Mouse (Mus musculus) activated CD4-positive, CD25-positive, alpha-beta regulatory T cell (primary cell): Measurements from ENCODE around the gene Gm38392. TPM values are rescaled to one million over a fixed set of nuclear protein-coding genes. Genes with fewer than 3 reads are reported as not detected.

Experiments used
- polyA plus RNA-seq, 2 experiments: library from polyadenylated mRNA; unstranded; fragments of 100-300 nt; shearing (Covaris generic); gene quantifications; one replicate each; pipeline ENCODE4 v1.2.1; 2017

The Gm38392 gene
- polyA plus RNA-seq, result not detected

DNA sequence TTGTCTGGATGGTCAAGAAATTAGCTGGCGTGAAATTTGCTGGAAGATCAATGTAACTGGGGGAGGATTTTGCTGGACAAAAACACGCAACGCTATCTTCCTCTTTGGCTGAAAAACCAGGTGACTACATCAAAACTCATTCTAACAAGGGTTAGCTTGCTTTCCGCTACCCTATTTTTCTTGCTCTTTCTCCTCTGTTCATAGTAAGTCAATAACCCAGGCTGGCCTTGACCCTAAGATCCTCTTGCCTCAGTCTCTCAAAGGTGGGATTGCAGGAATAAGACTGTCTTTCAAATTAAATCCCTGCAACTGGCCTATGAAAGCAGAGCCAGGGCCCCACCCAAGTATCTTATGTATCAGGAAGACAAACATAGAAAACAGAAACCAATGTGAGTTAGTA is at the start of gene Gm38392:
TSS of gene Gm38392 (minus strand) at position 101 of the 400 bp plus-strand sequence.

DNA sequence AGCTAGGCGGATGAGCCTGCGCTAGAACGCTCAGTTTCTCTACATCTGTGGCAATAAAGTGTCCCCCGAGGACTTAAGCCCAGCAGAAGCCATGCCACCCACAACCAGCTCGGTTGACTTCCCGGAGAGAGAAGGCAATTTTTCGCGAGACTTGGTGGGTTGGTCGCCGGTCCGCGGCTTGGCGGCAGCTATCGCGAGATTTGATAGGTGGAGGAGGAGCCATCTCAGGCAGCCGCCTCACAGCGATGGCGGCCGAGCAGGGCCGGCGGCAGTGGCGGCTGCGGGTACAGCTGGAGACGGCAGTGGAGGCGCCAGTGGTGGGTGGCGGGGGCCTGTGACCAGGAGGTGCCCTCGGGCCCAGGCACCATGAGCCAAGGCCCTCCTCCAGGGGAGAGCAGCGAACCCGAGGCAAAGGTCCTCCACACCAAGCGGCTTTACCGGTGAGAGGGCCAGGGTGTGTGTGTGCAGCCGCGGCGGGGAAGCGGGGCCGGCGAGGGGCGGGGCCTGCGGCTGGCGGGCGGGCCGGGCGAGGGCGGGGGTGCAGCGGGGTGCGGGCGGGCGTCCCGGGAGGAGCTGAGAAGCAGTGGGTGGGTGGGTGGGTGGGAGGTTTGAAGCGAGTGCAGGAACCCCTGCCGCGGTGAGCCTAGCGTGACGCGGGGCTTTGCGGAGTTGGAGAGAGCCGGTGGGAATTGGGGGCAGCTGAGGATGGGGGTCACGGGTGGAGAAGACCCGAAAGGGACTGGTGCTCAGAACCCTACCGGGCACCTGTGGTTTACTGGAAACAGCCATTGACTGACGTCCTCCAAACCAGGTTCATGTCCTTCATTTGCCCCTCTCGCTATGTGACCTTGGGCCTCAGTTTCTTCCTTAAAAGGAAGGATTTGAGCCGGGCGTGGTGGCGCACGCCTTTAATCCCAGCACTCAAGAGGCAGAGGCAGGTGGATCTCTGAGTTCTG is 49.3 kb upstream of the Gm38392 start, which contains the start of the genes Tmem79 and Smg5:
TSS of gene Tmem79 (minus strand) at position 91 of the 956 bp plus-strand sequence.
TSS of gene Smg5 (plus strand) at position 203 of the 956 bp plus-strand sequence.

DNA sequence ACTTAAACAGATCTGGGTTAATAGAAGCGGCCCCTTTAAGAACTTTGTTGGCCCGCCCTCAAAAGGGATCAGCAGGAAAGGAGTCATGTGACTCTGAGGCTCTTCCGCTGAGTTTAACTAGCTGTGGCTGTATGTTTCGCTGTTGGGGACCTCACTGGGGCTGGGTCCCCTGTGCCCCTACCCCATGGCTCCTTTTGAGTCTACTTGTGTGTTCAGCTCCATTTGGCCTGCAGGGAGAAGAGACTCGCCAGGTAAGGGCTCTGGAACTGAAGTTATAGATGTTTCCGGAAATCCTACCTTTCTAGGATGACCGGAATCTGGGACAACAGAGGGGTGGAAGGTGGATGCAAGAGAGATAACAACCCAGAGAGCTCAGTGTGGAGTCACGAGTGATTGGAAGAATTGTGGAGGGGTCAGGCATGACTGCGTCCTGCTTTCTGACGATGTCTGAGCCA is 38.0 kb upstream of the Gm38392 start, which contains the start of gene Glmp:
TSS of gene Glmp (plus strand) at position 73 of the 455 bp plus-strand sequence.

DNA sequence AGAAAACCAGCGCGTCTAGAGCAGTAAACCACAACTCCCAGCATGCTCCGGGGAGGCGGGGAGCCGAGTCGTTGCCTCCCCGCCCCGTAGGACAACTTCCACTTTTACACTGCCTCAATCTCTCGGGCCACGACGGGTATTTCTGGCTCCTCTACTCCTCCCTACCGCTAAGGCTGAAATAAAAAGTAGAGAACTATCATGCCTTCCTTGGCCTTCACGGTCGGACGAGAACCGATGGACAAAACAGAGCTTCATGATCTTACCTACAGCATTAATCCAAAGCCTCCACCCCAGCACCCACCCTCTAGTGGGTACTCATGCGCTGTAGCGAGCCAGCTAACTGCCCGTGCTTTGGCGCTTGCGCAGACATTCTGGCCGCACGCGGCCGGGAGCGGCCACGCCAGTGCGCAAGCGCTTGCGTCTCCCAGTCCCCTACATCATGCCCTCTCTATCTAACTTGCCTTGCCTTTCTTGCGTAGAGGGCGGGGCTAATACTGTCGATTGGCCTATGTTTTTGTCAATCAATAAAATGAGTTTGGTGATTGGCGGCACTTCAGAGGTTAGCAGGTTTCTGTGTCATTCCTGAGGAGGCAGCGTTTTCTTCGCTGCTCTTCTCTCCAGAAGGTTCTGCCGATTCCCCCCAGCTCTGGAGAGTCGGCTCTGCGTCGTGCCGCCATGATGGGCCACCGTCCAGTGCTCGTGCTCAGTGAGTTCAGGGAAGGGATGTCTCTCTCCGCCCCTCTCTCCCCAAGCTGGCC is 9.7 kb upstream of the Gm38392 start, which contains the start of the genes Tsacc and Cct3:
TSS of gene Tsacc (minus strand) at position 439 of the 758 bp plus-strand sequence.
TSS of gene Cct3 (plus strand) at position 556 of the 758 bp plus-strand sequence.

DNA sequence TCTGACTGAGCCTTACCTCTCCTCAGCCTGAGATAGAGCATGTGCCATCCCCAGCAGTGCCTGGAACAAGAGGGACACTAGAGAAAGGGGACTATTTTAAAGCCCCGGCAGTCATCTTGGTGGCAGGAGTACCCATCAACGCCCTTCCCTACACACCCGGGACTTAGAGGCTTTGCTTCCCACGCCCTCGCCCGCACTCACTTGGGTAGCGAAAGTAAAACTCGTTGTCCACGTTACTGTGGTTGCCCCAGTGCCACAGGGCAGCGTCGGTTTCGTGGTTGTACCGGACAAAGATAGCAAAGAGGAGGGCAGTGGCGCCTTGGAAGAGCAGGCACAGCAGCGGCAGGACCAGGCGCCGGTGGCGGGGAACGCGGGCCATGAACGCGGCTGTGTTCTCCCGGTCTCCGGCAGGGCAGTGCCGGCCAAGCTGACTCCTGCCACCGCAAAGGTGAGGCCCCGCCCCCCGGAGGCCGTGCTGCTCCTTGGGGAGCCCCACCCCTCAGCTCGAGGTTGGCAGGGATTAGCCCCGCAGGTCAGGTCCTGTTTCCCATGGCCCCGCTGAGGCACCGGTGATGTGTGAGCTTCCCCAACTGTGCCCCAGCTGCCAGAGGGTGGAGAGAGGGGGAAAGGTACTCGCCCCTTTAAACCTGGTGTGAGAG is 32.6 kb downstream of the Gm38392 start, which contains the start of gene Rhbg:
TSS of gene Rhbg (minus strand) at position 442 of the 659 bp plus-strand sequence.

Other genes starting within 250 kb of the Gm38392 start
- gene Gpatch4, start 244.1 kb downstream of the Gm38392 start, polyA plus RNA-seq, result 10 to 100 TPM; 16.3 to 32.1 TPM
- gene Naxe, start 228.7 kb downstream of the Gm38392 start, polyA plus RNA-seq, result 100 to 1,000 TPM in 1 of 2 experiments, 10 to 100 TPM in 1; 83.1 to 104 TPM
- under 1 TPM in 1 of 2 experiments, not detected in 1; 0.07 TPM for gene Ttc24, start 208.9 kb downstream of the Gm38392 start, polyA plus RNA-seq
- gene Iqgap3, start 205.2 kb downstream of the Gm38392 start, polyA plus RNA-seq, result 1 to 10 TPM in 1 of 2 experiments, under 1 TPM in 1; 0.61 to 2.1 TPM
- 10 to 100 TPM; 71.6 to 97.8 TPM for gene Mef2d, start 144.8 kb downstream of the Gm38392 start, polyA plus RNA-seq
- under 1 TPM; 0.12 to 0.17 TPM for gene Rhbg, start 32.5 kb downstream of the Gm38392 start, polyA plus RNA-seq
- gene Tsacc, start 9.8 kb upstream of the Gm38392 start, polyA plus RNA-seq, result 1 to 10 TPM; 4.3 to 6.7 TPM
- 100 to 1,000 TPM; 267 to 334 TPM for gene Cct3, start 9.9 kb upstream of the Gm38392 start, polyA plus RNA-seq
- 100 to 1,000 TPM; 268 to 447 TPM for gene Glmp, start 37.8 kb upstream of the Gm38392 start, polyA plus RNA-seq
- 1 to 10 TPM in 1 of 2 experiments, under 1 TPM in 1; 0.76 to 1.9 TPM for gene Tmem79, start 48.9 kb upstream of the Gm38392 start, polyA plus RNA-seq
- 10 to 100 TPM; 43.8 to 45.7 TPM for gene Smg5, start 49.0 kb upstream of the Gm38392 start, polyA plus RNA-seq
- gene Paqr6, start 77.4 kb upstream of the Gm38392 start, polyA plus RNA-seq, result not detected
- not detected for gene Bglap3, start 85.5 kb upstream of the Gm38392 start, polyA plus RNA-seq
- gene Bglap2, start 91.5 kb upstream of the Gm38392 start, polyA plus RNA-seq, result not detected
- gene Bglap, start 97.3 kb upstream of the Gm38392 start, polyA plus RNA-seq, result not detected
- gene Pmf1, start 123.1 kb upstream of the Gm38392 start, polyA plus RNA-seq, result 10 to 100 TPM; 39.3 to 53.6 TPM
- gene Slc25a44, start 137.9 kb upstream of the Gm38392 start, polyA plus RNA-seq, result 10 to 100 TPM; 12.4 to 16.7 TPM
- 100 to 1,000 TPM in 1 of 2 experiments, 10 to 100 TPM in 1; 42.2 to 122 TPM for gene Sema4a, start 174.0 kb upstream of the Gm38392 start, polyA plus RNA-seq
- gene Lmna, start 222.7 kb upstream of the Gm38392 start, polyA plus RNA-seq, result 10 to 100 TPM in 1 of 2 experiments, 1 to 10 TPM in 1; 7.7 to 30.9 TPM
- under 1 TPM; 0.21 to 0.33 TPM for gene Mex3a, start 245.2 kb upstream of the Gm38392 start, polyA plus RNA-seq